Mouse (Mus musculus) bone marrow macrophage, adult 2 months (primary cell): ENCODE data around the gene Tnp1.

Source experiments
- CTCF ChIP-seq: IDR thresholded peaks from 2 replicates; pipeline ENCODE4 v1.5.1; 2012; ENCODE audit warnings: low read depth, mild to moderate bottlenecking, low read length, moderate library complexity
- POLR2A ChIP-seq: IDR thresholded peaks from 2 replicates; pipeline ENCODE4 v1.6.1; 2012; ENCODE audit warnings: mild to moderate bottlenecking, low read depth, low read length, borderline replicate concordance

GRCm38 (mm10) chr1:73055820-73056219 lies 40.1 kb upstream of the Tnp1 start:
- TF ChIP-seq CTCF = no peak
- TF ChIP-seq POLR2A = no peak
